Mouse (Mus musculus) macrophage (primary cell): ENCODE measurements at regions not wholly inside any gene's neighbourhood (a gene's known extent, or its start where the extent isn't known, plus 50 kb on each side); places are given as distances from the start of the nearest gene placed in this dataset.

Experiments used
- H3K27ac ChIP-seq: fragments of 350-480 bp; formaldehyde crosslinking; 2 replicates; pipeline ENCODE4 v1.9.0; 2021
- H3K36me3 ChIP-seq: fragments of 350-480 bp; formaldehyde crosslinking; 2 replicates; pipeline ENCODE4 v1.9.0; 2021; ENCODE audit errors: inconsistent target
- H3K4me3 ChIP-seq: fragments of 350-480 bp; formaldehyde crosslinking; 2 replicates; pipeline ENCODE4 v1.9.0; 2021; ENCODE audit errors: inconsistent target
- H3K79me2 ChIP-seq: fragments of 350-480 bp; formaldehyde crosslinking; 2 replicates; pipeline ENCODE4 v1.9.0; 2021; ENCODE audit errors: inconsistent target
- WGBS: methylation state at CpG from one replicate; pipeline ENCODE4 v1.1.7; 2026; ENCODE audit warnings: inconsistent platforms; ENCODE audit not compliant: missing documents; 5-methylcytosine and 5-hydroxymethylcytosine counted together

DNA sequence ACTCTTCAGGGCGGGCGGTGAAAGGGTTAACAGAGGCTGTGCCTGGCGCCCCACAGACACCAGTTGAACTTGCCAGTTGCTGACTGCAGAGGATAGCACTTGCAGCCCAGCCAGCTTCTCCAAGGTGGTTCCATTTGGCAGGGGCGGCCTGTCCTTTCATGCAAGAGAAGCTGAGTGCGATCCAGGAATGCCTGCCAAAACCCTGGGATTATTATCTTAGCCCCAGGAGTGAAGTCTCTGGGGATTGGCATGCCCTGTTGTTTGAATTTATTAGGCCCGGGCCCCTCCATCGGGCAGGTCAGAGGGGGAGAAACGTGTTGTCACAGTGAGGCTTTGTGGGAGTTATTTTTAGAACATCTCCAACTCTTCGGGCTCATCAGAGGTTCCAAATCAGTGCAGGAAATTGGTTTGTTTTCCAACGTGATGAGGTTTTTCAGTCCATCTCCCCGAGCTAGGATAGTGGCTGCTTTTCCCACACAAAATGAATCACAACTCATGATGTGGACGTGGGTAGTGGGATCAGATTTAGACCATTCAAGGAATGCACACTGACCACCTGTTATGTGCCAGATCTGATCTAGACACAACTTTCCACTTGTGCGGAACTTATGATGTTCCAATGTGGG is 219.4 kb upstream of the Rpl38 start:
- 74% methylated on average over 13 of the region's 13 CpGs for WGBS
- no peak overlapping the region for H3K4me3 ChIP-seq
- no peaks in the 10 kb centered on the region for H3K79me2 ChIP-seq
- H3K36me3 ChIP-seq: no peaks in the 10 kb centered on the region
- H3K27ac ChIP-seq: no peak overlapping the region

DNA sequence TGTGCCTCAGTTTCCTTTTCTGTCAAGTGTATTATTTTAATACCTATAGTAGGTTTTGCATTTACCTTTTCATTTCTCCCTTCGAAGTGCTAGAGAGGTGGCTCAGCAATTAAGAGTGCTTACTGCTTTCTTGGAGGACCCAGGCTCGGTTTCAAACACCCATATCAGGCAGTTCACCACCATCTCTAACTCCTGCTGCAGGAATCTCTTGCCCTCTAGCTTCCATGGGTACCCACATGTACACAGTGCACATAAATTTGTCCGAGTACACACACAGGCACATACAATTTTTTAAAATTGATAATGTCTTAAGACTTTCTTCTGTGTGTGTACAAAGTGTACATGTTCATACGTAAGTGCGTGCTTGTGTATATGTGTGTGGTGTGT is 220.9 kb upstream of the Rpl38 start:
- Histone ChIP-seq H3K4me3 (no peak overlapping the region), H3K79me2 (no peaks in the 10 kb centered on the region), H3K36me3 (no peaks in the 10 kb centered on the region), H3K27ac (no peak overlapping the region)
- 98% methylated on average over 5 of the region's 5 CpGs for WGBS

DNA sequence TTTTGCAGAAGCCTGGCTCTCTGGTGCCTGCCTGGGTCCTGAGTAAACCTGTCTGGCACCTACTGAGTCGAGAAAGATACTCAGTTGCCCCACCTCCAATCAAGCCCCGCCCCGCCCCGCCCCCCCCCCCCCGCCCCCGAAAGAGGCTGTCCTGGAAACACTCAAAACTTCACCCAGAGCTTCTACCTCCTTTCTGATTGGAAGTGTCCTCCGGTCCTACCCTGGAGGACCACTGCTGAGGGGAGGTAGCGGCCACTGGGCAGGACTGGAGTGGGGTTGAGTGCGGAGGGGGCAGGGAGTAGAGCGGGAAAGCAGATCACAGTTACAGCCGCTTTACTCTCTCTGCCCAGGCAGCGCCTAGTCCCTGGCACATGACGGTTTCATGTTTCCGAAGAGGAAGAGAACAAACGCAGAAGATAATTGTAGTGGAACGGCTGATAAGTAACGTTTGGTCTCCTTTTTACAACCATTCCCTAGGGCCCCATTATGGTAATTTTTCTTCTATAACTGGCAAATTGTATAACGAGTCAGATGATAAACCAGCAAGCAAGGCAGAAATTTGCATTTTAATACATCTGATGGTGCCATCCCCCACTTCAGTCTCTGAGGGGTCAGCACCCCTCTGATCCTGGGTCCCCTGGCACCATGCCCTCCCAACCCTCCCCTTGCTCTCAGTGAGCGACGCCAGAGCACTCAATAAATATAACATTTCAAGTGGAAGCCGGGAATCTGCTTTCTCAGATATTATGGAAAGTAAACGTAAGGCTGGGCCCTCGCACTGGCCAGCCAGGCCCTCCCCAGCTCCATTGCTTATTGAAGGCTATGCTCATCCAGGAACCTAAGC is 221.5 kb upstream of the Rpl38 start:
- WGBS: 13% methylated on average over 16 of the region's 23 CpGs
- peak overlapping the region; percentile 12; the same call in 1 of the 2 replicates for H3K4me3 ChIP-seq
- no peaks in the 10 kb centered on the region for H3K36me3 ChIP-seq
- H3K79me2 ChIP-seq: no peaks in the 10 kb centered on the region
- no peak overlapping the region for H3K27ac ChIP-seq

DNA sequence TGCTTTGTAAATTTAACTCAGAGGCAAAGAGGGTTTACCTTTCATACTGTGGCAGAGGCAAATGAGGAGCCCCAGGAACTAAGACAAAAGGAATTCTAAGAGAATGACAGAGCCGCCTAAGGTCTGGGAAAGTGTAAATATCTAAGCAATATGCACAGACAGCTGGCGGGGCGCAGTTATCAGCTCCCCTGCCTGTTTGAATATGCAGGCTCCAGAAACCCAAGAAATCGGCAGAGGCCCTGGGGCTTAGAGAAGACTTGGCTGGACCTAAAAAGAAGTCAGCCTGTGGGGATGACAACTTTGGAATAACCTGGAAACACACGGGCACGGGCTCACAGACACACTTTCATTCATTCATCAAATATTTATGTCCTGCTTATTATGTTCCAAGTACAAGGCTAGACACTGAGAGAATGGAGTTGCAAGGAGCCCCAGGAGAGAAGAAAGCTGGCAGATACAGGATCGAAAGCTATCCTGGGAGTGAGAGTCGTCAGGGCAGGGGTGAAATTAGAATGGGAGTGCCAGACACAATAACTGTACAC is 222.2 kb upstream of the Rpl38 start:
- WGBS: 61% methylated on average over 8 of the region's 8 CpGs
- Histone ChIP-seq H3K4me3 (no peak overlapping the region), H3K27ac (no peak overlapping the region), H3K36me3 (no peaks in the 10 kb centered on the region), H3K79me2 (no peaks in the 10 kb centered on the region)

DNA sequence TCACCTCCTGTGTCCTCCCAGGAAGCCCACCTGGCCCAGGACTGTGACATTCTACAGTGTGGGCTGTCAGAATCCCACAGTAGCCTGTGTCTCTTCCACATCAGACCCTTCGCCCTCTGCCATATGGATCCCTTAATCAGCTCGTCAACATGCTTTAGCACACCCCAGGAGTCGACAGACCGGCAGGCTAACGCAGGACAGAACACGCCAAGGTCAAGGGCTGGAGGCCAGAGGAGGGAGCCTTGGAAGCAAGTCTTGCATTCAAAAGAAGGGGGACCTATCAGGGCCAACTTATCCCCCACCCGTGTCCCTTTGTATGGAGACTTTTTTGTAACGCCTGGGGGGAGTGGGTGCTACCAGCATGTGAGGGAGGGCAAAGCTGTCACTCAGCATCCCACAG is 224.1 kb upstream of the Rpl38 start:
- Histone ChIP-seq H3K4me3 (no peak overlapping the region), H3K79me2 (no peaks in the 10 kb centered on the region), H3K36me3 (no peaks in the 10 kb centered on the region), H3K27ac (no peak overlapping the region)
- 90% methylated on average over 8 of the region's 8 CpGs for WGBS

DNA sequence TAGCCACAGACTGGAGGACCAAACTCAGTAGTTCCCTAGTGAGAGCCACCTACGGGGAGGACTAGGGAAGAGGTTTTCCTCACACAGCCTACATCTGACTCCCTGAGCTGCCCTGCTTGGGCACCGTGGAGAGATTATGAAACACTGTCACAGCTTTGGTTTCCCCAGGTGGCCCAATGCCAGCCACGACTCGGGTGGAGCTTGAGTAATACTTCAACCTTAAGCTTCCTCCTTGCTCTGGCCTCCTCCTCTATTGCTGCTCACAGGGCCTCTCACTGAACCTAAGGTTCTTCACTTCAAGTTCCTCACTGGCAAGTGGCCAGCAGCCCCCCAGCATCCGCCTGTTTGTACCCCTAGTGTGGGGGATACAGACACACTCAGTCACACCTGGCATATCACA is 224.9 kb upstream of the Rpl38 start:
- Histone ChIP-seq H3K4me3 (no peak overlapping the region), H3K36me3 (no peaks in the 10 kb centered on the region), H3K27ac (no peak overlapping the region), H3K79me2 (no peaks in the 10 kb centered on the region)
- WGBS: 1% methylated on average over 5 of the region's 5 CpGs

DNA sequence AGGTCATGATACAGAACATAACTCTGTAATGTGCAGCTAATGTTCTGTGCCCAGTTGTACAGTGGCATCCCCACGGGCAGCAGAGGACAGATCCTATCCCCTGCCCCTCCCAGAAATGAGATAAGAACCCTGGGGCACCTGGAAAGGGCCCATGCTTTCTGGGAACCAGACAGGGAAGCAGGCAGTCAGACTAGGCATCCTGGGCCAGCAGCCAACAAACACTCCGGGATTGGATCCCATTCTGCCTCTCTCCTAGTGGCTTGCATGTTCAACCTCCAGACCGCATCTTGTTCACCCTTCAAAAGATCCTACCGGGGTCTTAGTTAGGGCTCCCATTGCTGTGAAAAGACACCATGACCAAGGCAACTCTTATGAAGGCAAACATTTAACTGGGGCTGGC is 229.0 kb upstream of the Rpl38 start:
- no peaks in the 10 kb centered on the region for H3K36me3 ChIP-seq
- no peak overlapping the region for H3K4me3 ChIP-seq
- WGBS: 94% methylated on average over 4 of the region's 4 CpGs
- no peaks in the 10 kb centered on the region for H3K79me2 ChIP-seq
- H3K27ac ChIP-seq: no peak overlapping the region

DNA sequence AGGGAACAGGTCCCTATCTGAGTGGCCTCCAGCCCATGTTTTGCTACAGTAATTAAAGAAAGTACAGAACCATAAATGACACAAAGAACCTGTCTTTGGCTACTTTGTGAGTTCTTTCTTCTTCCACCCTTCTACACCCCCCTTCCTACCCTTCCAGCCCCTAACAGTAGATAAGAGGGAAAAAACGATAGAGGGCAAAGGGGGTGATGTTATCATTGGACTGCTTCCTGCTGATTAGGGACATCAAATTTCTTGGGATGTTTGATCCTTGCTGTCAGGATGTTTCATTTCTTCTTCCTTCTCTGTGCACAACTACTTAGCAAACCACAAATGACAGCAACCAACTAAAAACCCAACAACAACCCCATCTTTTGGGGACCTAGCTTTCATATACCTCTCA is 232.5 kb upstream of the Rpl38 start:
- Histone ChIP-seq H3K79me2 (no peaks in the 10 kb centered on the region), H3K36me3 (no peaks in the 10 kb centered on the region), H3K27ac (no peak overlapping the region), H3K4me3 (no peak overlapping the region)
- WGBS: 40% methylated on average over 1 of the region's 1 CpGs

DNA sequence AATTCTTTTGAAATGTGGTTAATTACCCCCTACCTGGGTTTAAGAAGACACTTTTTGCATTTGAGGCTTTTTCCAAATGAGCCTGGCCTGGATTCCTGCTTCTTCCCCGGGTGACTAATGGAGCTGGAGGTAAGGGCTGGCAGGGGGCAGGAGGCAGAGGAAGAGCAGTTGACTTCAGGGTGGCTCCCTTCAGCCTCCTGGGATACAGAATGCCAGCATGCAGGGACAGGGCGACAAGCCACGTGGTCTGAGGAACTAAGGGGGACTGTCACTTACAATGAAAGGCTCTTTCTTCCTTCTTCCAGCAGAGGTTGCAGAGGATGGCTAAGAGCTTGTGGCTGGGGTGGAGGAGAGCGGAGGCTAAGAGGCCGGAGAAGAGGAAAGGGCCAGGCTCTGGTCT is 234.8 kb upstream of the Rpl38 start:
- 55% methylated on average over 5 of the region's 5 CpGs for WGBS
- no peak overlapping the region for H3K4me3 ChIP-seq
- no peaks in the 10 kb centered on the region for H3K36me3 ChIP-seq
- H3K79me2 ChIP-seq: no peaks in the 10 kb centered on the region
- no peak overlapping the region for H3K27ac ChIP-seq

DNA sequence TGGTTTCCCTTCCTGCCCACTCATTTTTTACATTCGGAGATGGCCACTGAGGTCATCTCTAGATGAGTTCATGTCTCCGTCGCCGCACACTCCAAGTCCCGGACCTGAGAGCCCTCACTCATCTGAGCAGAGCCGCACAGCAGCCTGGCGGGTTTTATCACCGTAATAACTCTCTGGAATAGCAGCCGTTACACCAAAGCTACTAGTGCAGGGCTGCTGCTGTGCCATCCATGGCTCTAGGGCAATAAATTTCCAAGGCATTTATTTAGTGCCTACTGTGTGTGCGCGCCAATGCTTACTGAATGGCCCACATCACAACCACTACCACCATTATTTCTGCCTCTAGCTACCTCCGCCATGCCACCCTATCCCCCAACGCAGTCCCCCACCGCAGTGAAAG is 242.9 kb upstream of the Rpl38 start:
- Histone ChIP-seq H3K27ac (no peak overlapping the region), H3K79me2 (no peaks in the 10 kb centered on the region), H3K36me3 (no peaks in the 10 kb centered on the region), H3K4me3 (no peak overlapping the region)
- 91% methylated on average over 14 of the region's 14 CpGs for WGBS

DNA sequence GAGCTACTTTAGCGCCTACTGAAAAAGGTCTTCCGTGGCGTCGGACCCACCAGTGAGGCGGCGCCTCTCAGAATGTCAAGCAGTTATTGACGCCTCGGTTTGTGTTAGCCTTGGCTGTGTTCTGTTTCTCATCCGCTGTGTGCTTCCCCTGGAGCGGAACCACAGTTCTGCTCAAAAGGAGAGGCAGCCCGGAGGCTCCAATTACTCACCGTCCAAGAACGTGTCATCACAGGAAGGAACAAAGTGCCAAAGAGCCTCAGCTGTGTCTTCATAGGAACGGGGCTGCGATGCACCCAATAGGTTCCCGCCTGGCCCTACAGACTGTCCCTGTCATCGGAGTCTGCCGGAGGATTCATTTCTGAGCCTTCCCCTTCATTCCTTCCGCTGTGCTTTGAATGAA is 245.0 kb upstream of the Rpl38 start:
- Histone ChIP-seq H3K36me3 (no peaks in the 10 kb centered on the region), H3K27ac (no peak overlapping the region), H3K4me3 (no peak overlapping the region), H3K79me2 (no peaks in the 10 kb centered on the region)
- 90% methylated on average over 17 of the region's 19 CpGs for WGBS

DNA sequence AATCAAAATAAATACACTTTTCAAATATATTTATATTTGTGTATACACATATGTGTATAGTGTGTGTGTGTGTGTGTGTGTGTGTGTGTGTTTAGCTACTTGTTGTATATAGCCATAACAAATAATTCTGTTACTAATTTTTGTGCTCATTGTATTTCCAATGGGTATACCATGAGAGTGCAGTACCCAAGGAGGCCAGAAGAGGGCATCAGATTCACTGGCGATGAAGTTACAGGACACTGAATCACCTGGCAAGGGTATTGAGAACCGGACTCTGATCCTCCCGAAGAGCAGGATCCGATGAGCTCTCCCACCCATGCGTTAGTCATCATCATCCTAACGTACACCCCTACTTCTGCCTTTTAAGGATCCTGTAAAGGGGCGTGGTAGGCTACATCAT is 249.3 kb upstream of the Rpl38 start:
- Histone ChIP-seq H3K4me3 (no peak overlapping the region), H3K27ac (no peak overlapping the region), H3K36me3 (no peaks in the 10 kb centered on the region), H3K79me2 (no peaks in the 10 kb centered on the region)
- 81% methylated on average over 7 of the region's 7 CpGs for WGBS

DNA sequence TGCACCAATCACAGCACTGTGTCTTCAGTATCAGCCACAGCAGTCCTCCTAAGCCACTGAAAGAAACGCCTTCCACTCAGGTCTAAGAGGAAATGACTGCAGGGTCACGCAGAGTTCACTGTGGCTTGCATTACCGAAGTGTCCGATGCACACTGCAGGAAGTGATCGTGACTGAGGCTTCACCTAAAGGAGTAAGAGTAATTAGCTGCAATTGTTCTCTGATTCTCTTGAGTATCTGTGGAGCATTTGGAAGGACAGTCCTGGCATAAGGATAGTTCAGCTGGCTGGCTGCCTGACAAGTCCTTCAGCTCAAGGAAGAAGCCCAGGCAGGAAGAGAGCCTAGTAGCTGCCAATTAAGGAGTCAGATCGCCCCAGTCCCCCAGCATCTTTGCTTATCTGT is 252.2 kb upstream of the Rpl38 start:
- 30% methylated on average over 6 of the region's 6 CpGs for WGBS
- Histone ChIP-seq H3K79me2 (no peaks in the 10 kb centered on the region), H3K4me3 (no peak overlapping the region), H3K36me3 (no peaks in the 10 kb centered on the region), H3K27ac (no peak overlapping the region)

DNA sequence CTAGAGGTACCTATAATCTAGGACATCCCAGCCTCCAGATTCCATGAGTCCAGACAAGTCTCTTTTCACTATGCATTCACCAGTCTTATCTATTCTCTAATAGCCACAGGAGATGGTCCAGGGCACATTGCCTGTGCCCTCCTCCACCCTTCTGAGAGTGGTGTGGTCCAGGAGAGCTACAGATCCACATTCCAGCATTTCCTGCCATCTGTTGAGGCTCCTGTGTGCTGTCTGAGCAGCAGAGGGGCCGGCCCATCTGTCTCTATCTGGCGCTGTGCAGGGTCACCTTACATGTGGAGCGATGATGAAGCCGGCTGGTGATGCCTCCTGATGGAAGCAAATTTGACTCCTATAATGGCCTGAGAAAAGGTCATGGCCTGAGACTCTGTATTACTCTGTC is 263.9 kb upstream of the Rpl38 start:
- no peak overlapping the region for H3K4me3 ChIP-seq
- no peaks in the 10 kb centered on the region for H3K36me3 ChIP-seq
- no peak overlapping the region for H3K27ac ChIP-seq
- WGBS: 92% methylated on average over 4 of the region's 4 CpGs
- H3K79me2 ChIP-seq: no peaks in the 10 kb centered on the region

DNA sequence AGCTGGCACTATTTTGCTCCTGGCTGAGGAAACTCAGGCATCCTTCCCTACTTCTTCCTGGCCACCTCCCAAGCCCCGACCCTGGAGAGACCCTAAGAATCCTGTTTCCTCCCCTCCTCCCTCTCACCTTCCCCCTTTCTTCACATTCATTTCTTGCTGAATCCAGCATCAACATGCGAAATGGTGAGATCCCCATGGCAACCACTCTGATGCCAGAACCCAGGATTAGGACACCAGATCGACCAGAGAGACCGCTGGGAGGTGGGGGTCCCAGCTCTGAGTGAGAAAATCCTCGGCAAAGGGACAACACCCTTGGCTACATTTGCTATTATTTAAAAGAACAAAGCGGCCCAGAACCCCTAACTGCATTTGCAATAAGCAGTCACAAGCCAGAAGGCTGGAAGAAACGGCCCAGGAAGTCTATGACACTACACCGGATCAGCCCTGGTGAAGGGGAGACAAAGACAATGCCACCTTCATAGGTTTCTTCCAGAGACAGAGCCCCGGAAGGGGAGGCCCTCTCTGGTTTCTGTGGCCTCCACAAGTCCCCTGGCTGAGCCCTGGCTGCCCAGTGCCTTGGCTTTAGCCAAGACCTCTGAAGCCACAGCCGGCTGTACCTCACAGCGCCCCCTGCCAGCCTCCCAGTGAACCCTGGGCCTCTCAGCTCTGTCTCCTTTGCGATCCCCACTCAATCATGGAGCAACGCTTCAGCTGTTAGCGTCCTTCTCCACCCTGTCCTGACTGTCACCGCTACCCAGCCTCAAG is 265.6 kb upstream of the Rpl38 start:
- no peak overlapping the region for H3K27ac ChIP-seq
- H3K4me3 ChIP-seq: no peak overlapping the region
- 86% methylated on average over 15 of the region's 15 CpGs for WGBS
- H3K79me2 ChIP-seq: no peaks in the 10 kb centered on the region
- H3K36me3 ChIP-seq: no peaks in the 10 kb centered on the region
